Mouse (Mus musculus): ENCODE data around the gene Plpp4.

GRCm38 (mm10) chr7:129215926-129216543 is 40.8 kb upstream of the Plpp4 start:
- no peak for TF ChIP-seq POLR2A (IDR thresholded peaks at IDR 0.05; ENCODE audit: control insufficient read depth, extremely low read depth, insufficient read depth, low read length, poor library complexity)
- no peak for TF ChIP-seq CTCF (IDR thresholded peaks at IDR 0.05; ENCODE audit: borderline replicate concordance, control insufficient read depth, extremely low read depth, insufficient read depth, low read length, poor library complexity)

Data from thymus, adult 2 months (tissue).